Mouse (Mus musculus) colon, adult 2 months (tissue): ENCODE data around the gene Klra5. TPM values are rescaled to one million over a fixed set of nuclear protein-coding genes. Genes with fewer than 3 reads are reported as not detected.

Source experiments
- polyA plus RNA-seq: library from polyadenylated mRNA; depleted of rRNA; stranded (reverse); fragments of >200 nt; gene quantifications from 2 replicates; pipeline ENCODE4 v1.2.3, GENCODE M21; 2012; rRNA removed

The Klra5 gene
- not detected in 2 replicates for polyA plus RNA-seq

DNA sequence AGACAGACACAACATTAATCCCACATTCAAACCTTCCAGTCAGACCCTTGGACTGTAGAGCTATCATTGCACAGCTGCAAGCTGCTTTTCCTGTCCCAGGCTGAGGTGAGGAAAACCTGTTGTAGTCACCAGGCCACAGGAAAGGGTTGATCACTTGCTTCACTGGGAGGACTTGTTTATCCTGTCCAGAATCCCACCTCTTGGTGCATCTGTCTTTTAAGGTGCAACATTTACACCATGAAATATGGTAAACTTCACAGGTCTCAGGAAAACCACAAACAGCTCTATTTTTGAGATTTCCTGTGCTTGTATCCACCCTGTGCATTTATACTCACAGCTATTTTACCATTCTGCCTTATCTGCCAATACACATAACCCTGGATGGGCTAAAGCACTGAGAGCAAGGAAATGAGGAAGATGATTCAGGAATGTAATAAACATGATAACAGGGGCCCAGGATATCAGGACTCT lies at the start of gene Klra5:
Gene Klra5 (minus strand): TSS at position 175 of the 471 bp plus-strand sequence.

DNA sequence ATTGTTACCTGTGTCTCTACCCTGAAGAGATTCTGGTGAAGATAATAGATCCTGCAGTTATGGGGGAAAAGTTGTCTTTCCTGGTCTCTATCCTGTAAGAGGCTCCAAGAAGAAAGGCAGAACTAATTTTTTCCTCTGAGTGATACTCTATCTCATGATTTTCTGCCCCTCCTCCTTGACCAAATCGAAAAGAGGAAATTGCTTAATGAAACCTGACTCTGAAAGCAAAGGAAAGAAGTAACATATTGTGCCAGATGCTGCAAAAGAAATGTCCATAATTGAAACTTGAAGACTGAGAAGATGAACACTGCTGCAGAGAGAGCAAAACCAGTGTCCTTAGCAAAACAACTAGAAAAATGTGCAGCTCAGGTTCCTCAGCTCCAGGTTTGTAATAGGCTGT lies 40.9 kb downstream of the Klra5 start, which contains the start of gene Klra17:
Gene Klra17 (minus strand): TSS at position 124 of the 400 bp plus-strand sequence.

DNA sequence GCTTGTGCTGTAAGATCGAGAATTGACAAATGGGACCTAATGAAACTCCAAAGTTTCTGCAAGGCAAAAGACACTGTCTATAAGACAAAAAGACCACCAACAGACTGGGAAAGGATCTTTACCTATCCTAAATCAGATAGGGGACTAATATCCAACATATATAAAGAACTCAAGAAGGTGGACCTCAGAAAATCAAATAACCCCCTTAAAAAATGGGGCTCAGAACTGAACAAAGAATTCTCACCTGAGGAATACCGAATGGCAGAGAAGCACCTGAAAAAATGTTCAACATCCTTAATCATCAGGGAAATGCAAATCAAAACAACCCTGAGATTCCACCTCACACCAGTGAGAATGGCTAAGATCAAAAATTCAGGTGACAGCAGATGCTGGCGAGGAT lies 55.1 kb downstream of the Klra5 start, which contains the start of gene Gm17631:
Gene Gm17631 (plus strand): TSS at position 301 of the 400 bp plus-strand sequence.

Other genes starting within 250 kb of the Klra5 start
- gene Klrc1, start 238.7 kb downstream of the Klra5 start, polyA plus RNA-seq = not detected in 2 replicates
- gene Klri1, start 200.5 kb downstream of the Klra5 start, polyA plus RNA-seq = not detected in 2 replicates
- not detected in 2 replicates for gene Klri2, start 177.2 kb downstream of the Klra5 start, polyA plus RNA-seq
- not detected in 2 replicates for gene Gm156, start 133.4 kb downstream of the Klra5 start, polyA plus RNA-seq
- not detected in 2 replicates for gene Gm17631, start 55.0 kb downstream of the Klra5 start, polyA plus RNA-seq
- 0.13 TPM in 1 of 2 replicates, not detected in the other for gene Klra17, start 41.0 kb downstream of the Klra5 start, polyA plus RNA-seq
- gene Klra6, start 109.3 kb upstream of the Klra5 start, polyA plus RNA-seq = not detected in 2 replicates
- not detected in 2 replicates for gene Klra4, start 149.6 kb upstream of the Klra5 start, polyA plus RNA-seq
- not detected in 2 replicates for gene Klra8, start 212.2 kb upstream of the Klra5 start, polyA plus RNA-seq